Mouse (Mus musculus): ENCODE data around the gene Sspo. TPM values are rescaled to one million over a fixed set of nuclear protein-coding genes. Genes with fewer than 3 reads are reported as not detected.

The Sspo gene
- polyA plus RNA-seq, 1 experiment from 2014 or later: 0.25 TPM

Small RNAs within 50 kb of the gene (microRNA-seq; reads per million reads assigned to microRNA genes)
- not detected for gene Gm24325

Other genes starting within 250 kb of the Sspo start
- gene Krba1, start 52.6 kb upstream of the Sspo start, polyA plus RNA-seq (2015; fragmentation: Nextera tagmentation; extraction: Ambion mirVana): 21.1 and 25.4 TPM in 2 replicates
- gene Zfp467, start 2.4 kb upstream of the Sspo start, polyA plus RNA-seq (2015; fragmentation: Nextera tagmentation; extraction: Ambion mirVana): 23.9 and 25.6 TPM in 2 replicates
- 122 and 137 TPM in 2 replicates for gene Atp6v0e2, start 89.4 kb downstream of the Sspo start, polyA plus RNA-seq (2015; fragmentation: Nextera tagmentation; extraction: Ambion mirVana)
- gene Lrrc61, start 106.6 kb downstream of the Sspo start, polyA plus RNA-seq (2015; fragmentation: Nextera tagmentation; extraction: Ambion mirVana): 12.5 and 13.4 TPM in 2 replicates
- gene Rarres2, start 124.6 kb downstream of the Sspo start, polyA plus RNA-seq (2015; fragmentation: Nextera tagmentation; extraction: Ambion mirVana): 1.8 and 2.5 TPM in 2 replicates
- not detected in 2 replicates for gene Gm45021, start 141.4 kb downstream of the Sspo start, polyA plus RNA-seq (2015; fragmentation: Nextera tagmentation; extraction: Ambion mirVana)
- 35.8 and 38.8 TPM in 2 replicates for gene Repin1, start 145.7 kb downstream of the Sspo start, polyA plus RNA-seq (2015; fragmentation: Nextera tagmentation; extraction: Ambion mirVana)
- gene Gm44965, start 145.7 kb downstream of the Sspo start, polyA plus RNA-seq (2015; fragmentation: Nextera tagmentation; extraction: Ambion mirVana): 1.7 TPM in 1 of 2 replicates, not detected in the other
- 13.4 and 13.8 TPM in 2 replicates for gene Zfp775, start 153.8 kb downstream of the Sspo start, polyA plus RNA-seq (2015; fragmentation: Nextera tagmentation; extraction: Ambion mirVana)
- 3.1 and 5.4 TPM in 2 replicates for gene AI854703, start 178.5 kb downstream of the Sspo start, polyA plus RNA-seq (2015; fragmentation: Nextera tagmentation; extraction: Ambion mirVana)
- gene Gimap8, start 199.0 kb downstream of the Sspo start, polyA plus RNA-seq (2015; fragmentation: Nextera tagmentation; extraction: Ambion mirVana): 0.19 and 0.28 TPM in 2 replicates
- 1.7 and 2.7 TPM in 2 replicates for gene Gimap9, start 227.9 kb downstream of the Sspo start, polyA plus RNA-seq (2015; fragmentation: Nextera tagmentation; extraction: Ambion mirVana)
- gene Gimap4, start 236.3 kb downstream of the Sspo start, polyA plus RNA-seq (2015; fragmentation: Nextera tagmentation; extraction: Ambion mirVana): 1.9 and 2.2 TPM in 2 replicates